Mouse (Mus musculus) ovary, postnatal 10 days (tissue): Measurements from ENCODE around the gene Tmem63b.

Experiments
- DNase-seq: peaks from one replicate; pipeline ENCODE4 v3.0.0; 2022; ENCODE audit warnings: low spot score

Gene Tmem63b

GRCm38 (mm10) chr17:45619386-45620256 is 67.1 kb downstream of the Tmem63b start:
- DNase-seq: no peak

DNA sequence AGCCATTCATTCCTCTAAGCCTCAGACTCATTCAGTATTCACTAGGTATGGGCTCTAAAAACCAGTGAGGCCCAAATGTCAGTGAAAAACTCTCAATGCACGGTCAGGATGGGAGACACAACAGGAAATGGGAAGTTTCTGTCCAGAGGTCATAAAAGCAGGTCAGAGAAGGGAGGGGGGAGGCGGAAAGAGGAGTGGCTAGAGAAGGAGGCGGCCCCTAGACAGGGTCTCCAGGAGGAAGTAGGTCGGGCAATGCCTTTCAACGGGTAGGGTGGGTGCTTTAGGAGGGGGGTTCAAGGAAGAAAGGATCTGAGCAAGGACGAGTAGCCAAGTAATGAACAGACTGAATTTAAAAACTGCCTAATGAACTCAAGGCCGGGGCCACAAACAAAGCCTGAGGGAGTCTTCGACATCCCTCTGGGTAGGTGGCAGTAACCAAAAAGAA is 67.7 kb downstream of the Tmem63b start:
- DNase-seq: no peak

DNA sequence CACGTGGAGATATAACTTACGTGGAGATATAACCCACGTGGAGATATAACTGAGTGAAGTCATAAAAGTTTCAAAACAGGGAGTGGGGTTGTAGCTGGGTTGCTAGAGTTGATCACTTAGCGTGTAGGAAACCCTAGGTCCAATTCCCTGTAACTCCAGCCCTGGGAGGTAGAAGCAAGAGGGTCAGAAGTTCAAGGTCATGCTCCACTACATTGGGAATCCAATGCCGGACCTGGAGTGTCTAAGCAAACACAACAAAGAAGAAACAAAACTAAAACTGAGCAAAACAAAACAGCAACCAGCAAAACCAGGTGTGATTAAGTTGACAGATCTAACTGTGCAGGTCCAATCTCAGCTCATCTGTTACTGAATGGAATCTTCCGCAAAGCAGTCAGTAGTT is 69.0 kb downstream of the Tmem63b start:
- DNase-seq: no peak

- DNase-seq: no peak
Observed at GRCm38 (mm10) chr17:45616679-45617078, 70.0 kb downstream of the Tmem63b start.

DNA sequence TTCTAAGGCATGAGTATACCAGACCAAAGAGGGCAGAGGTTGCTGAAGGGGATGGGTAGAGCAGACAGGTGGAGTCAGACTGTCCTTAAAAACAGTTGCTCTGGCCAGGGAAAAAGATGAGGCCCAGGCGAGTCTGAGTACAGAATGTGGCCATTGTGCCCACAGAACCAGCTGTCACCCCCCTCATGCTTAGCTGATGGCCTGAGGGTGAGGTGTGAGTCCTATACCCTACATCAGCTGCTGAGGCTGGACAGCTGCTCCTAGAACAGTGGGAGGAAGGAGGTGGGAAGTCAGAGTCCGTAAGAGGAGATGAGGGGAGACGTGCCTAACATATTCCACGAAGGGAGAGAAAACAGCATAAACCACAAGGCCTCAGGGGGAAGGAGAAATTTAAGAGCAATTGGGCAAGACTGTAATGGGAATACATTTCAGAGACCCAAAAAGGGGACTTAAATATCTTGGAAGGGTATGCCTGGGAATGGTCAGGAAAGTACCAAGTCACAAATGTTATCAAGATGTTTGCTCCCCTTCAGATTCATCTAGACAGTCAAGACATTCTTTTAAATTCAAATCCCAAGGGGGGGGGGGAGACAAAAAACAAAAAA is 70.6 kb downstream of the Tmem63b start:
- DNase-seq: no peak

DNA sequence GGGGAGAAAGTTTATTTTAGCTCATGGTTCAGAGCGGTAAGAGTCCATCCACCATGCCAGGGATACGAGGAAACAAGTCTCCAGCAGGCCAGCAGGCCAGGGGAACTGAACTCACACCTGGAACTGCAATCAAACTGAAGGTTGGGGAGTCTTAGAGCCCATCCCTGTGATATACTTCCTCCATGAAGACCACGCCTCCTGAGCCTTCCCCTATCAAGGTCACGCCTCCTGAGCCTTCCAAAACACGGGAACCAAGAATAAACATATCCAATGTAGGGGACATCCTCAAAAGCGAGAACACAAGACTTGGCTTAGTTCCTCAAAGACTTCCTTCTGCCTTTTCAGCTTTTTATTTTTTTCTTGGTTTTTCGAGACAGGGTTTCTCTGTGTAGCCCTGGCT is 73.8 kb downstream of the Tmem63b start:
- no peak for DNase-seq

- no peak for DNase-seq
Observed at GRCm38 (mm10) chr17:45612008-45612407, 74.7 kb downstream of the Tmem63b start.
